Mouse (Mus musculus): ENCODE data around the gene Tmem74b. TPM values are rescaled to one million over a fixed set of nuclear protein-coding genes. Genes with fewer than 3 reads are reported as not detected.

The Tmem74b gene
- not detected for total RNA-seq (2023)

GRCm38 (mm10) chr2:151701231-151702145 lies at the start of gene Tmem74b:
TSS of gene Tmem74b (plus strand) at chr2:151702008.

GRCm38 (mm10) chr2:151668433-151668832 lies 33.4 kb upstream of the Tmem74b start, which contains the start of gene Rad21l:
TSS of gene Rad21l (minus strand) at chr2:151668533.

GRCm38 (mm10) chr2:151743845-151744244 lies 42.0 kb downstream of the Tmem74b start, which contains the start of gene Psmf1:
TSS of gene Psmf1 (minus strand) at chr2:151744186.

Other genes with a start within 250 kb of the Tmem74b start
- not detected for gene 4921509C19Rik, start 225.9 kb upstream of the Tmem74b start, total RNA-seq (2023)
- 134 TPM for gene Nsfl1c, start 207.8 kb upstream of the Tmem74b start, total RNA-seq (2023)
- 176 TPM for gene Fkbp1a, start 159.5 kb upstream of the Tmem74b start, total RNA-seq (2023)
- 11.5 TPM for gene Sdcbp2, start 129.4 kb upstream of the Tmem74b start, total RNA-seq (2023)
- 9.8 TPM for gene Snph, start 69.4 kb upstream of the Tmem74b start, total RNA-seq (2023)
- not detected for gene Rad21l, start 33.5 kb upstream of the Tmem74b start, total RNA-seq (2023)
- gene Psmf1, start 42.2 kb downstream of the Tmem74b start, total RNA-seq (2023): 50.2 TPM
- gene Rspo4, start 140.9 kb downstream of the Tmem74b start, total RNA-seq (2023): not detected
- gene Angpt4, start 209.2 kb downstream of the Tmem74b start, total RNA-seq (2023): not detected